Mouse (Mus musculus): ENCODE results near the gene Lrp3.

DNA sequence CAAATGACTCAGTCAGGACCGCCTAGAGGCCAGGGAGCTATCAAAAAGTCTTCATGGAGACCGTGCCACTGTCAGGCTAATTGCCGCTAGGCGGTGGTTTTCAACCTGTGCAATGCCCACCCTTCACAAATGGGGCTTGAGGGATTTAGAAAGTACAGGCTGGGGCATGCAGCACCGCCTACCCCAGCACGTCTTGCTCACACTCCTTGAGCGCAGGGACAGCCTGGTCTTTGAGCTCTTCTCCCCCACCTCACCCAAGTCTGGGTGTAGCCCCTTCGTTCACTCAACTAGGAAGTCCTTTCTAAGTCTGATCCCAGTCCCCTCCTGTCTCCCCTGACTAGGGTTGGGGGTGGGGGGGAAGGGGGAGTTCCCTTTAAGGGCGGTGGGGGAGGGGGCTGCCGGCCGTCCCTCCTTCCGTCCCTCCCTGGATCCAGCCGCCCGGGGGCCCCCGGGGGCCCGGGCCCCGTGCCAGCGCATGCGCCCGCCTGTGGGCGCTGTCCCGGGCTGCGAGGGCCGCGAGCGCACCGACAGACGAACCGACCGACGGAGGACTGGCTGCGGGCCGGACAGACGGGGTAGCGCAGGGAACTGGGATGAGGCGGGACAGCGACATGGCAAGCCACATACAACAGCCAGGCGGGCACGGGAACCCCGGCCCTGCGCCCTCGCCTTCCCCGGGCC, 29.3 kb downstream of the Lrp3 start, which contains the start of gene Slc7a10:
- TF ChIP-seq GATA1 (IDR thresholded peaks at IDR 0.05; ENCODE audit: borderline replicate concordance, low read length) (no peak), CTCF (IDR thresholded peaks at IDR 0.05; ENCODE audit: low read depth, low read length) (no peak), GATA2 (IDR thresholded peaks at IDR 0.05; ENCODE audit: borderline replicate concordance, low read depth, low read length) (no peak), POLR2AphosphoS5 (IDR thresholded peaks at IDR 0.05; ENCODE audit: insufficient replicate concordance, low read depth, low read length) (no peak)
